Mouse (Mus musculus): ENCODE data around the gene Fry. TPM values are rescaled to one million over a fixed set of nuclear protein-coding genes. Genes with fewer than 3 reads are reported as not detected.
A peak's percentile ranks its signal among the peaks of the same experiment; 100 is the strongest.

The Fry gene
- total RNA-seq, 2 experiments from 2014 or later: 59.8 to 70.0 TPM

- no peak for DNase-seq (ENCODE audit: low spot score)
Observed at GRCm38 (mm10) chr5:150270468-150270867, 152.0 kb downstream of the Fry start.

GRCm38 (mm10) chr5:150272173-150272572 lies 153.7 kb downstream of the Fry start:
- DNase-seq (ENCODE audit: low spot score): no peak

- DNase-seq (ENCODE audit: low spot score): no peak
Observed at GRCm38 (mm10) chr5:150275314-150275713, 156.9 kb downstream of the Fry start.

GRCm38 (mm10) chr5:150276611-150277010 lies 158.2 kb downstream of the Fry start:
- DNase-seq (ENCODE audit: low spot score): no peak

GRCm38 (mm10) chr5:150279387-150279786 lies 160.9 kb downstream of the Fry start:
- DNase-seq (ENCODE audit: low spot score): no peak

- no peak for DNase-seq (ENCODE audit: low spot score)
Observed at GRCm38 (mm10) chr5:150281084-150281483, 162.6 kb downstream of the Fry start.

GRCm38 (mm10) chr5:150282091-150282490 lies 163.6 kb downstream of the Fry start:
- no peak for DNase-seq (ENCODE audit: low spot score)

- no peak for DNase-seq (ENCODE audit: low spot score)
Observed at GRCm38 (mm10) chr5:150287949-150288348, 169.5 kb downstream of the Fry start.

- no peak for DNase-seq (ENCODE audit: low spot score)
Observed at GRCm38 (mm10) chr5:150289611-150290010, 171.2 kb downstream of the Fry start.

GRCm38 (mm10) chr5:150290494-150291199 lies 172.2 kb downstream of the Fry start:
- DNase-seq (ENCODE audit: low spot score): no peak

GRCm38 (mm10) chr5:150291216-150291615 lies 172.8 kb downstream of the Fry start:
- DNase-seq (ENCODE audit: low spot score): no peak

GRCm38 (mm10) chr5:150292186-150292585 lies 173.7 kb downstream of the Fry start:
- DNase-seq (ENCODE audit: low spot score): no peak

GRCm38 (mm10) chr5:150294306-150294705 lies 175.9 kb downstream of the Fry start:
- peak; percentile 28 for DNase-seq (ENCODE audit: low spot score)

- peak; percentile 80 for DNase-seq (ENCODE audit: low spot score)
Observed at GRCm38 (mm10) chr5:150295096-150295495, 176.7 kb downstream of the Fry start.

GRCm38 (mm10) chr5:150298969-150299368 lies 180.5 kb downstream of the Fry start:
- no peak for DNase-seq (ENCODE audit: low spot score)

GRCm38 (mm10) chr5:150302123-150302522 lies 183.7 kb downstream of the Fry start:
- no peak for DNase-seq (ENCODE audit: low spot score)

- DNase-seq (ENCODE audit: low spot score): peak; percentile 42
Observed at GRCm38 (mm10) chr5:150302996-150303395, 184.6 kb downstream of the Fry start.

GRCm38 (mm10) chr5:150306497-150306896 lies 188.1 kb downstream of the Fry start:
- no peak for DNase-seq (ENCODE audit: low spot score)

- no peak for DNase-seq (ENCODE audit: low spot score)
Observed at GRCm38 (mm10) chr5:150313229-150313628, 194.8 kb downstream of the Fry start.

- no peak for DNase-seq (ENCODE audit: low spot score)
Observed at GRCm38 (mm10) chr5:150314582-150314981, 196.1 kb downstream of the Fry start.

- no peak for DNase-seq (ENCODE audit: low spot score)
Observed at GRCm38 (mm10) chr5:150325411-150325810, 207.0 kb downstream of the Fry start.

- peak; percentile 40 for DNase-seq (ENCODE audit: low spot score)
Observed at GRCm38 (mm10) chr5:150328686-150329085, 210.2 kb downstream of the Fry start.

- peak; percentile 63 for DNase-seq (ENCODE audit: low spot score)
Observed at GRCm38 (mm10) chr5:150331821-150332220, 213.4 kb downstream of the Fry start.

GRCm38 (mm10) chr5:150332810-150333209 lies 214.4 kb downstream of the Fry start:
- no peak for DNase-seq (ENCODE audit: low spot score)
